Mouse (Mus musculus) layer of hippocampus, adult 9-11 months (tissue): Measurements from ENCODE around the gene Capza2.
"Not testable (repeated sequence)": the region's sequence is repeated elsewhere in the genome, so short reads cannot be mapped to it uniquely, and the experiment has no call there.

ENCODE experiments used
- DNase-seq: peaks from one replicate; pipeline ENCODE4 v3.0.0; 2022

Capza2 gene

GRCm38 (mm10) chr6:17642739-17643138 lies 6.7 kb downstream of the Capza2 start:
- DNase-seq = no peak

- DNase-seq = no peak
Measured at GRCm38 (mm10) chr6:17646107-17646506, 10.1 kb downstream of the Capza2 start.

GRCm38 (mm10) chr6:17652132-17652531 lies 16.1 kb downstream of the Capza2 start:
- DNase-seq = no peak

- no peak for DNase-seq
Measured at GRCm38 (mm10) chr6:17655080-17655479, 19.0 kb downstream of the Capza2 start.

GRCm38 (mm10) chr6:17657308-17657707 lies 21.3 kb downstream of the Capza2 start:
- DNase-seq = peak; percentile 90

- no peak for DNase-seq
Measured at GRCm38 (mm10) chr6:17665348-17665747, 29.3 kb downstream of the Capza2 start.

GRCm38 (mm10) chr6:17666024-17666423 lies 30.0 kb downstream of the Capza2 start:
- no peak for DNase-seq

- DNase-seq = no peak
Measured at GRCm38 (mm10) chr6:17667813-17668212, 31.8 kb downstream of the Capza2 start.

GRCm38 (mm10) chr6:17668334-17668733 lies 32.3 kb downstream of the Capza2 start:
- DNase-seq = no peak

- DNase-seq = no peak
Measured at GRCm38 (mm10) chr6:17669826-17670225, 33.8 kb downstream of the Capza2 start.

GRCm38 (mm10) chr6:17675019-17675756 lies 39.2 kb downstream of the Capza2 start:
- DNase-seq = no peak

- DNase-seq = no peak
Measured at GRCm38 (mm10) chr6:17677008-17677407, 41.0 kb downstream of the Capza2 start.

- DNase-seq = no peak
Measured at GRCm38 (mm10) chr6:17680266-17680925, 44.4 kb downstream of the Capza2 start.

GRCm38 (mm10) chr6:17681810-17682209 lies 45.8 kb downstream of the Capza2 start:
- DNase-seq = no peak

GRCm38 (mm10) chr6:17688676-17689075 lies 52.6 kb downstream of the Capza2 start:
- no peak for DNase-seq

GRCm38 (mm10) chr6:17692647-17693046 lies 56.6 kb downstream of the Capza2 start, which contains the start of gene St7:
Gene St7, plus strand, starts transcription at chr6:17692933.
- DNase-seq = no peak

- peak; percentile 45 for DNase-seq
Measured at GRCm38 (mm10) chr6:17693726-17694549, 57.9 kb downstream of the Capza2 start.

- peak; percentile 53 for DNase-seq
Measured at GRCm38 (mm10) chr6:17694550-17694951, 58.5 kb downstream of the Capza2 start.

- peak; percentile 53 for DNase-seq
Measured at GRCm38 (mm10) chr6:17696321-17696734, 60.3 kb downstream of the Capza2 start.

GRCm38 (mm10) chr6:17700936-17701612 lies 65.0 kb downstream of the Capza2 start:
- no peak for DNase-seq

- not testable (repeated sequence) for DNase-seq
Measured at GRCm38 (mm10) chr6:17704038-17704437, 68.0 kb downstream of the Capza2 start.

- no peak for DNase-seq
Measured at GRCm38 (mm10) chr6:17705973-17706372, 69.9 kb downstream of the Capza2 start.
